Mouse (Mus musculus) testis, adult 2 months (tissue): Measurements from ENCODE around the gene Sec16a.

Experiments
- CTCF ChIP-seq: fragments of 200-500 bp; IDR thresholded peaks from 2 replicates; pipeline ENCODE4 v1.5.1; 2012; ENCODE audit warnings: low read depth, mild to moderate bottlenecking, inconsistent platforms, low read length, moderate library complexity; ENCODE audit not compliant: control insufficient read depth, insufficient read depth, insufficient replicate concordance
- POLR2A ChIP-seq: fragments of 200-500 bp; IDR thresholded peaks from 2 replicates; pipeline ENCODE4 v1.6.1; 2012; ENCODE audit warnings: low read depth, mild to moderate bottlenecking, inconsistent platforms, low read length, moderate library complexity; ENCODE audit not compliant: control insufficient read depth

GRCm38 (mm10) chr2:26458402-26459124 lies 13.5 kb upstream of the Sec16a start:
- no peak for TF ChIP-seq POLR2A
- no peak for TF ChIP-seq CTCF
